Mouse (Mus musculus): ENCODE data around the gene Ccnt1.

Gene Ccnt1

GRCm38 (mm10) chr15:98570873-98571538 lies at the start of gene Ccnt1, which contains the start of gene 4930415O20Rik:
TSS of gene Ccnt1 (minus strand) at chr15:98570923.
TSS of gene 4930415O20Rik (plus strand) at chr15:98571004.
- H3K36me3 ChIP-seq (ENCODE audit: insufficient read depth, low read length), result peaks cover 11% of the 10 kb centered on the region
- H3K27me3 ChIP-seq (ENCODE audit: insufficient read depth, low read length), result no peaks in the 10 kb centered on the region
- H3K4me3 ChIP-seq (replicated peaks; ENCODE audit: low read length), result 0 out of 2 replicates have a peak within 1 kb of the TSS, but pooled peaks have one; percentile 97
- peaks cover 32% of the 10 kb centered on the region for H3K4me1 ChIP-seq (replicated peaks; ENCODE audit: low read depth, low read length)
- TF ChIP-seq CTCF (conservative IDR thresholded peaks at IDR 0.05; ENCODE audit: low read length) (no peak), NANOG (IDR thresholded peaks at IDR 0.05; ENCODE audit: borderline replicate concordance, low read length) (no peak), POU5F1 (IDR thresholded peaks at IDR 0.05; ENCODE audit: borderline replicate concordance, low read length) (no peak)
- H3K9me3 ChIP-seq (ENCODE audit: low read length), result no peaks in the 10 kb centered on the region

GRCm38 (mm10) chr15:98617176-98617537 lies 46.4 kb upstream of the Ccnt1 start:
- Histone ChIP-seq H3K27me3 (ENCODE audit: insufficient read depth, low read length) (peaks cover 55% of the 10 kb centered on the region), H3K9me3 (ENCODE audit: low read length) (no peaks in the 10 kb centered on the region; the same call in 1 of the 2 replicates), H3K4me1 (replicated peaks; ENCODE audit: low read depth, low read length) (peaks cover 37% of the 10 kb centered on the region), H3K36me3 (ENCODE audit: insufficient read depth, low read length) (no peaks in the 10 kb centered on the region), H3K4me3 (replicated peaks; ENCODE audit: low read length) (no peak overlapping the region)
- TF ChIP-seq POU5F1 (IDR thresholded peaks at IDR 0.05; ENCODE audit: borderline replicate concordance, low read length) (no peak), CTCF (conservative IDR thresholded peaks at IDR 0.05; ENCODE audit: low read length) (peak; percentile 97), NANOG (IDR thresholded peaks at IDR 0.05; ENCODE audit: borderline replicate concordance, low read length) (no peak)

- no peak for TF ChIP-seq CTCF (conservative IDR thresholded peaks at IDR 0.05; ENCODE audit: low read length)
- TF ChIP-seq NANOG (IDR thresholded peaks at IDR 0.05; ENCODE audit: borderline replicate concordance, low read length), result no peak
- TF ChIP-seq POU5F1 (IDR thresholded peaks at IDR 0.05; ENCODE audit: borderline replicate concordance, low read length), result no peak
- peaks cover 32% of the 10 kb centered on the region for H3K4me1 ChIP-seq (replicated peaks; ENCODE audit: low read depth, low read length)
- H3K4me3 ChIP-seq (replicated peaks; ENCODE audit: low read length), result no peak overlapping the region
Measured at GRCm38 (mm10) chr15:98616362-98617175, 45.8 kb upstream of the Ccnt1 start.

GRCm38 (mm10) chr15:98615751-98616150 lies 45.0 kb upstream of the Ccnt1 start:
- Histone ChIP-seq H3K4me1 (replicated peaks; ENCODE audit: low read depth, low read length) (peaks cover 28% of the 10 kb centered on the region), H3K27me3 (ENCODE audit: insufficient read depth, low read length) (peaks cover 69% of the 10 kb centered on the region), H3K9me3 (ENCODE audit: low read length) (no peaks in the 10 kb centered on the region; the same call in 1 of the 2 replicates), H3K4me3 (replicated peaks; ENCODE audit: low read length) (no peak overlapping the region), H3K36me3 (ENCODE audit: insufficient read depth, low read length) (no peaks in the 10 kb centered on the region)
- TF ChIP-seq NANOG (IDR thresholded peaks at IDR 0.05; ENCODE audit: borderline replicate concordance, low read length) (no peak), POU5F1 (IDR thresholded peaks at IDR 0.05; ENCODE audit: borderline replicate concordance, low read length) (no peak), CTCF (conservative IDR thresholded peaks at IDR 0.05; ENCODE audit: low read length) (no peak)

More at GRCm38 (mm10) chr15:98616362-98617175, 45.8 kb upstream of the Ccnt1 start:
- H3K36me3 ChIP-seq (ENCODE audit: insufficient read depth, low read length), result no peaks in the 10 kb centered on the region
- no peaks in the 10 kb centered on the region; the same call in 1 of the 2 replicates for H3K9me3 ChIP-seq (ENCODE audit: low read length)
- H3K27me3 ChIP-seq (ENCODE audit: insufficient read depth, low read length), result peaks cover 61% of the 10 kb centered on the region

GRCm38 (mm10) chr15:98614971-98615370 lies 44.2 kb upstream of the Ccnt1 start:
- peaks cover 72% of the 10 kb centered on the region for H3K27me3 ChIP-seq (ENCODE audit: insufficient read depth, low read length)
- peaks cover 28% of the 10 kb centered on the region for H3K4me1 ChIP-seq (replicated peaks; ENCODE audit: low read depth, low read length)
- H3K4me3 ChIP-seq (replicated peaks; ENCODE audit: low read length), result no peak overlapping the region
- no peaks in the 10 kb centered on the region; the same call in 1 of the 2 replicates for H3K9me3 ChIP-seq (ENCODE audit: low read length)
- no peaks in the 10 kb centered on the region for H3K36me3 ChIP-seq (ENCODE audit: insufficient read depth, low read length)
- TF ChIP-seq NANOG (IDR thresholded peaks at IDR 0.05; ENCODE audit: borderline replicate concordance, low read length), result no peak
- no peak for TF ChIP-seq CTCF (conservative IDR thresholded peaks at IDR 0.05; ENCODE audit: low read length)
- no peak for TF ChIP-seq POU5F1 (IDR thresholded peaks at IDR 0.05; ENCODE audit: borderline replicate concordance, low read length)

GRCm38 (mm10) chr15:98614551-98614950 lies 43.8 kb upstream of the Ccnt1 start:
- H3K9me3 ChIP-seq (ENCODE audit: low read length), result no peaks in the 10 kb centered on the region; the same call in 1 of the 2 replicates
- TF ChIP-seq CTCF (conservative IDR thresholded peaks at IDR 0.05; ENCODE audit: low read length) (no peak), POU5F1 (IDR thresholded peaks at IDR 0.05; ENCODE audit: borderline replicate concordance, low read length) (no peak), NANOG (IDR thresholded peaks at IDR 0.05; ENCODE audit: borderline replicate concordance, low read length) (no peak)
- peak overlapping the region; percentile 4; the same call in 1 of the 2 replicates for H3K4me3 ChIP-seq (replicated peaks; ENCODE audit: low read length)
- H3K4me1 ChIP-seq (replicated peaks; ENCODE audit: low read depth, low read length), result peaks cover 30% of the 10 kb centered on the region
- H3K27me3 ChIP-seq (ENCODE audit: insufficient read depth, low read length), result peaks cover 74% of the 10 kb centered on the region
- H3K36me3 ChIP-seq (ENCODE audit: insufficient read depth, low read length), result no peaks in the 10 kb centered on the region

- H3K27me3 ChIP-seq (ENCODE audit: insufficient read depth, low read length), result peaks cover 72% of the 10 kb centered on the region
- no peaks in the 10 kb centered on the region for H3K9me3 ChIP-seq (ENCODE audit: low read length)
- no peaks in the 10 kb centered on the region for H3K36me3 ChIP-seq (ENCODE audit: insufficient read depth, low read length)
- H3K4me3 ChIP-seq (replicated peaks; ENCODE audit: low read length), result no peak overlapping the region
- peaks cover 36% of the 10 kb centered on the region for H3K4me1 ChIP-seq (replicated peaks; ENCODE audit: low read depth, low read length)
- no peak for TF ChIP-seq CTCF (conservative IDR thresholded peaks at IDR 0.05; ENCODE audit: low read length)
- TF ChIP-seq NANOG (IDR thresholded peaks at IDR 0.05; ENCODE audit: borderline replicate concordance, low read length), result no peak
- no peak for TF ChIP-seq POU5F1 (IDR thresholded peaks at IDR 0.05; ENCODE audit: borderline replicate concordance, low read length)
Measured at GRCm38 (mm10) chr15:98612229-98612628, 41.5 kb upstream of the Ccnt1 start.

- Histone ChIP-seq H3K4me3 (replicated peaks; ENCODE audit: low read length) (peak overlapping the region; percentile 81), H3K27me3 (ENCODE audit: insufficient read depth, low read length) (peaks cover 85% of the 10 kb centered on the region), H3K4me1 (replicated peaks; ENCODE audit: low read depth, low read length) (peaks cover 26% of the 10 kb centered on the region), H3K9me3 (ENCODE audit: low read length) (no peaks in the 10 kb centered on the region), H3K36me3 (ENCODE audit: insufficient read depth, low read length) (no peaks in the 10 kb centered on the region)
- TF ChIP-seq CTCF (conservative IDR thresholded peaks at IDR 0.05; ENCODE audit: low read length) (no peak), POU5F1 (IDR thresholded peaks at IDR 0.05; ENCODE audit: borderline replicate concordance, low read length) (no peak), NANOG (IDR thresholded peaks at IDR 0.05; ENCODE audit: borderline replicate concordance, low read length) (no peak)
Measured at GRCm38 (mm10) chr15:98610131-98610633, 39.5 kb upstream of the Ccnt1 start.
